Mouse (Mus musculus) C2C12 (cell line): ENCODE measurements around the gene Igtp. TPM values are rescaled to one million over a fixed set of nuclear protein-coding genes. Genes with fewer than 3 reads are reported as not detected.
A peak's percentile ranks its signal among the peaks of the same experiment; 100 is the strongest.
"Not testable (repeated sequence)": the region's sequence is repeated elsewhere in the genome, so short reads cannot be mapped to it uniquely, and the experiment has no call there.

ENCODE experiments used
- H3K27me3 ChIP-seq: one replicate; pipeline ENCODE4 v1.6.1; 2011; ENCODE audit not compliant: control insufficient read depth, insufficient read depth, insufficient read length
- H3K36me3 ChIP-seq: one replicate; pipeline ENCODE4 v1.6.1; 2011; ENCODE audit not compliant: control insufficient read depth, insufficient read depth
- H3K4me3 ChIP-seq: one replicate; pipeline ENCODE4 v1.5.1; 2011; ENCODE audit warnings: mild to moderate bottlenecking, control low read depth; ENCODE audit not compliant: poor library complexity, insufficient read depth, severe bottlenecking
- H3K79me2 ChIP-seq: one replicate; pipeline ENCODE4 v1.6.1; 2011; ENCODE audit not compliant: control insufficient read depth, insufficient read depth
- H3K79me3 ChIP-seq: one replicate; pipeline ENCODE4 v1.6.1; 2011; ENCODE audit warnings: low read depth, control low read depth
- H3ac ChIP-seq: one replicate; pipeline ENCODE3; 2011; ENCODE audit warnings: low read depth; ENCODE audit not compliant: control insufficient read depth, insufficient read length
- CEBPB ChIP-seq: IDR thresholded peaks from one replicate; pipeline ENCODE4 v1.6.1; 2011; ENCODE audit warnings: low read depth, mild to moderate bottlenecking, control low read depth, moderate library complexity
- CTCF ChIP-seq: IDR thresholded peaks from one replicate; pipeline ENCODE4 v1.5.1; 2011; ENCODE audit not compliant: control insufficient read depth, insufficient read depth, insufficient read length
- FOSL1 ChIP-seq: IDR thresholded peaks from one replicate; pipeline ENCODE4 v1.8.0; 2011; ENCODE audit warnings: mild to moderate bottlenecking, low read length; ENCODE audit not compliant: poor library complexity, insufficient read depth, severe bottlenecking
- MAX ChIP-seq: IDR thresholded peaks from one replicate; pipeline ENCODE4 v1.6.1; 2011; ENCODE audit warnings: mild to moderate bottlenecking, control low read depth
- MYOD1 ChIP-seq: IDR thresholded peaks from one replicate; pipeline ENCODE4 v1.6.1; 2011; ENCODE audit warnings: low read depth; ENCODE audit not compliant: control insufficient read depth, insufficient read length
- MYOG ChIP-seq: IDR thresholded peaks from one replicate; pipeline ENCODE4 v1.6.1; 2011; ENCODE audit not compliant: control insufficient read depth, insufficient read length; ENCODE audit errors: extremely low read depth
- USF1 ChIP-seq: IDR thresholded peaks from one replicate; pipeline ENCODE4 v1.6.1; 2011; ENCODE audit warnings: low read depth, mild to moderate bottlenecking, control low read depth, moderate library complexity
- long read RNA-seq, 2 experiments: library from polyadenylated mRNA; unstranded; transcript quantifications; one replicate each; pipeline ENCODE4 v2.0.0; 2019 to 2020
- polyA plus RNA-seq: library from polyadenylated mRNA; unstranded; fragments of >200 nt; fragmentation: generic; extraction: Trizol; gene quantifications from one replicate; pipeline ENCODE4 v1.2.1, GENCODE M21; 2012; ENCODE audit warnings: missing spikeins

Igtp gene
- 0.12 TPM for polyA plus RNA-seq
- long read RNA-seq, experiment 1: 0 reads
- long read RNA-seq, experiment 2: 0 reads

DNA sequence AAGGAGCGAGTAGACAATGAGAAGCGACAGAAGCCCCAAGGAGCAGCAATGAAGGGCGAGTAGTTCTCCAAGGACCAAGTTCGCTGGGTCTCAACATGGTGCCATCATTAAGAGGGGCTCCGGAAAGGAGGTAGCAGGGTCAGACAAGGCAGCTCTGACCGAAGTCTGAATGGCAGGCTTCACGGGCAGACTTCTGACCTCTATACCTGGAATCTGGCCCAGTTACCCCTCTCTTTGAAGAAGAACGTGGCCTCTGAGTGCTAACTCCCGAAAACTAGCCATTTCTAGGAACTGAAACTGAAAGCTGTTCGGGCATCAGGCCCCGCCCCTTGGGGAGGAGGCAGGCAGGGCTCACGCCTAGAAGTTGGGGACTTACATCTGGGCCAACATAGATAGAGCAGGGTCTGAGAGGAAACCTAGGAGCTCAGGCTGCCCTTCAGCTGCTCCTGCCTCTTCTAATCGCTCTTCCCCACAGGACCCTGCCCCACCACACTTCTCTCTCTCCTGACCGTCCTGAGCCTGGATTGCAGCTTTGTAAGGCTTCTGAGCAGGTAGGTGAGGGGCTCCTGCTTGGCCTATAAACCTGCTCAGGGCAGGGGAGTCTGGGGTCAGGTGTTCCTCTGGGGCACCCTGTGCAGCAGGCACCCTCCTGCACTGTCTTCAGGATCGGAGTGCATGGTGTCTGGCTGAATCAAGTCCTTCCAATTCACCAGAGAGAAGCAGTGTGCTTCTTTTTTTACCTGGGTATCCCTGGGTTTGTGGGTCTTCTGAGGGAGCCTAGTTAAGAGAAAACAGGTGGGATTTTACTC is at the start of gene Igtp, which contains the start of gene Irgm2:
Gene Igtp (plus strand): TSS at position 328 of the 809 bp plus-strand sequence.
Gene Irgm2 (plus strand): TSS at position 390 of the 809 bp plus-strand sequence.
- H3K27me3 ChIP-seq, H3K79me3 ChIP-seq, H3K36me3 ChIP-seq, H3K79me2 ChIP-seq: not testable (repeated sequence)
- peak within 1 kb of the TSS; percentile 48 for H3ac ChIP-seq
- peak within 1 kb of the TSS; percentile 38 for H3K4me3 ChIP-seq

DNA sequence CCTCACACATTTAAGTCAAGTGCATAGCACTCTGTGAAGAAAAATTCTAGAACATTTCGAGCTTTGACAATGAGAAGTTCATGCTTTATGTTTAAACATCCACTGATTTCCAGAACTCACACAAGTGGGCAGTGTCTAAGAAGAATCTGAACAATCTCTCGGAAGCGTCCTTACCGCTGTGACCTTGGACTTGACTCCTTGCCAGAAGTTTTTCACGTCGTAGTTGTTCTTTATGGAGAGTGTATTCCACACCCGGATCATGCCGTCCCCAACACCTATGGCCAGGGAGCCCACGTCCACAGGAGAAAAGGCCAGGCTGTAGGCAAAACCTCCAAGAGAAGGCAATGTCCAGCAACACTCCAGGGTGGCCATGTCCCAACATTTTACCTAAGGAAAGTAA is 43.9 kb upstream of the Igtp start:
- Histone ChIP-seq H3K79me2 (no peaks in the 10 kb centered on the region), H3K79me3 (no peaks in the 10 kb centered on the region), H3K27me3 (no peaks in the 10 kb centered on the region), H3ac (no peak overlapping the region), H3K4me3 (no peak overlapping the region), H3K36me3 (peaks cover 85% of the 10 kb centered on the region)
- TF ChIP-seq CEBPB: no peak
- no peak for TF ChIP-seq USF1
- no peak for TF ChIP-seq MYOG
- no peak for TF ChIP-seq MYOD1
- TF ChIP-seq CTCF: no peak
- no peak for TF ChIP-seq MAX
- TF ChIP-seq FOSL1: no peak

DNA sequence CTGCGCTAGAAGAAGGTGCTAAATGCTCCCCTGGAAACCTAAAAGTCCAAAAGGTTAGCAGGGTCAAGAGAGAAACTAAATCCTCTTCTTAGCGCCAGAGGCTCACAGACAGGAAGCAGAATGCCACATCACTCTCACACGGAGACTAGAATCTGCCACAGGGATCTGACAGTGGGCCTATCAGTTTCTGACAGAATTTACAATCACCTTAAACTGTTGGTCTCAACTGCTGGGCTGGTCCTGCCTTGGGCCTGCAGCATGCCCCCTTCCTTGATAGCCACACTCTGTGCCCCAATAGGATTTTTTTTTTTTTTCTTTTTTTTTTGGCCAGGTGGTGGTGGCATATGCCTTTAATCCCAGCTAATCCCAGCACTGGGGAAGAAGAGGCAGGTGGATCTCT is 42.5 kb upstream of the Igtp start:
- Histone ChIP-seq H3K27me3 (no peaks in the 10 kb centered on the region), H3K36me3 (peaks cover 87% of the 10 kb centered on the region), H3K79me3 (no peaks in the 10 kb centered on the region), H3K4me3 (no peak overlapping the region), H3K79me2 (no peaks in the 10 kb centered on the region), H3ac (no peak overlapping the region)
- no peak for TF ChIP-seq MYOG
- no peak for TF ChIP-seq MYOD1
- no peak for TF ChIP-seq FOSL1
- no peak for TF ChIP-seq CTCF
- no peak for TF ChIP-seq CEBPB
- no peak for TF ChIP-seq USF1

DNA sequence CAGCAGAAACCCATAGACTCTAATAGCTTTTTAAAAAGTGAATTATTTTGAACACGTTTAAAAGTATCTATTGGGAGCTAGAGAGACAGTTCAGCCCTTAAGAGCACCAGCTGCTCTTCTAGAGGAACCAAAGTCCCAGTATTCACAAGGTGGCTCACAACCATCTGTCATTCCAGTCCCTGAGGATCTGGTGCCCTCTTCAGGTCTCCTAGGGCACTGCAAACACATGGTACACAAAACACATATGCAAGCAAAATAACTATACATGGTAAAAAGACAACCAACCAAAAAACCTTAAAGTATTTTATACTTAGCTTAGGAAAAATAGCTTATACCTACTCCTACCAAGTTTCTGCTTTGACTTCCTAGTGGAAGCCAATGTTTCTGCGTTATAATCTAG is 34.3 kb upstream of the Igtp start:
- Histone ChIP-seq H3K79me2 (peaks cover 41% of the 10 kb centered on the region), H3K27me3 (no peaks in the 10 kb centered on the region), H3K4me3 (no peak overlapping the region), H3K36me3 (peaks cover 61% of the 10 kb centered on the region), H3K79me3 (peaks cover 22% of the 10 kb centered on the region), H3ac (no peak overlapping the region)
- TF ChIP-seq MYOD1 (no peak), CTCF (no peak), MAX (no peak), USF1 (no peak), CEBPB (no peak), MYOG (no peak), FOSL1 (no peak)

DNA sequence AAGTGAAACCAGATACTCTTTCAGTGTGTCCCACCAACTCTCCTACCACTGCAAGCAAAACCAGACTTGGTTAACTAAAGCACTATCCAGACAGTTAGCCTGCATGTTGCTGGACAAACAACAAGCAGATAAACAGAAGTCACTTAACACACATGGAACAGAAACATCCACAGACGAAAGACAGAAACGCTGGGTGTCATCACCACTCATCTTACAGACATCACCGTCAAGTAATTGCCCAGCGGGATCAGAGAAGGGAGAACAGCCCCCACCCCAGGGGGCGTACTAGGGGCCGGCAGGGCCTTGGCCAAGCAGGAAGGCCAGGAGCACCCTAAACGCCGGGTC is 31.6 kb upstream of the Igtp start:
- peaks cover 31% of the 10 kb centered on the region for H3K79me3 ChIP-seq
- peak overlapping the region; percentile 89 for H3K4me3 ChIP-seq
- H3K79me2 ChIP-seq: peaks cover 54% of the 10 kb centered on the region
- peaks cover 43% of the 10 kb centered on the region for H3K36me3 ChIP-seq
- TF ChIP-seq MYOD1 (no peak), MAX (no peak), FOSL1 (no peak), MYOG (no peak), CTCF (no peak), USF1 (no peak), CEBPB (no peak)
- peak overlapping the region; percentile 84 for H3ac ChIP-seq
- no peaks in the 10 kb centered on the region for H3K27me3 ChIP-seq
